27 mouse cellular contexts compared by ENCODE assay signal in genomic region chr6:120099392-120099791, GRCm38 (mm10). TPM values are rescaled to one million over a fixed set of nuclear protein-coding genes. Genes with fewer than 3 reads are reported as not detected.
DNase-seq lines count a peak whose midpoint lies in the region; ATAC-seq and TF ChIP-seq lines count a peak whose summit lies in the region.
"Had no signal": no experiment of that assay in that cellular context is flagged by ENCODE, and none has a peak within 500 bp of the region (broad histone marks: within the 10 kb centered on the region; RNA-seq: fewer than 3 reads in every experiment).

No protein-coding gene starts in this region.

- 43% methylated on average over 5 of the region's 5 CpGs for WGBS in forebrain, postnatal 0 days
- 59% methylated on average over 5 of the region's 5 CpGs for WGBS in forebrain, embryonic 15.5 days

- intact Hi-C loops in left cerebral cortex, postnatal 36 days (cut with DNase I): no loop called here

- no peaks in the 10 kb centered on the region for H3K27me3 ChIP-seq in forebrain, postnatal 0 days (ENCODE audit: insufficient read depth, low read length)
- no peaks in the 10 kb centered on the region for H3K27me3 ChIP-seq in forebrain, embryonic 15.5 days
- H3K27me3 ChIP-seq: embryonic facial prominence, embryonic 15.5 days; limb, embryonic 15.5 days; liver, embryonic 15.5 days; megakaryocyte, embryonic 14.5 days; neural tube, embryonic 13.5 days had no signal

- peak; percentile 83 for ATAC-seq in forebrain, postnatal 0 days
- ATAC-seq in forebrain, embryonic 15.5 days (replicated peaks): no peak

- TF ChIP-seq CTCF in forebrain, postnatal 0 days (IDR thresholded peaks at IDR 0.05; ENCODE audit: low read depth): no peak
- TF ChIP-seq CTCF in layer of hippocampus, adult 2 months (conservative IDR thresholded peaks at IDR 0.05): no peak

- no peak overlapping the region for H3K4me2 ChIP-seq in forebrain, postnatal 0 days (ENCODE audit: low read depth)
- no peak overlapping the region for H3K4me2 ChIP-seq in forebrain, embryonic 15.5 days (replicated peaks)
- H3K4me2 ChIP-seq: embryonic facial prominence, embryonic 15.5 days; heart, embryonic 11.5 days; limb, embryonic 15.5 days; liver, embryonic 15.5 days; neural tube, embryonic 13.5 days had no signal

- no peaks in the 10 kb centered on the region for H3K36me3 ChIP-seq in forebrain, postnatal 0 days (ENCODE audit: insufficient read depth)
- H3K36me3 ChIP-seq in forebrain, embryonic 15.5 days: no peaks in the 10 kb centered on the region
- H3K36me3 ChIP-seq: embryonic facial prominence, embryonic 15.5 days; forebrain, embryonic 10.5 days; limb, embryonic 15.5 days; liver, embryonic 15.5 days; neural tube, embryonic 13.5 days had no signal

- no peak overlapping the region for H3K9ac ChIP-seq in forebrain, postnatal 0 days
- no peak overlapping the region for H3K9ac ChIP-seq in forebrain, embryonic 15.5 days (replicated peaks)
- H3K9ac ChIP-seq: embryonic facial prominence, embryonic 15.5 days; limb, embryonic 15.5 days; liver, embryonic 15.5 days; neural tube, embryonic 13.5 days had no signal

- no peaks in the 10 kb centered on the region for H3K9me3 ChIP-seq in forebrain, postnatal 0 days (ENCODE audit: low read length)
- H3K9me3 ChIP-seq in forebrain, embryonic 15.5 days: no peaks in the 10 kb centered on the region
- H3K9me3 ChIP-seq: embryonic facial prominence, embryonic 15.5 days; forebrain, embryonic 10.5 days; limb, embryonic 15.5 days; liver, embryonic 15.5 days; megakaryocyte, embryonic 14.5 days; neural tube, embryonic 13.5 days had no signal

- no peaks in the 10 kb centered on the region for H3K4me1 ChIP-seq in forebrain, postnatal 0 days (ENCODE audit: insufficient read depth)
- no peaks in the 10 kb centered on the region for H3K4me1 ChIP-seq in forebrain, embryonic 15.5 days
- H3K4me1 ChIP-seq: embryonic facial prominence, embryonic 15.5 days; forebrain, embryonic 10.5 days; limb, embryonic 15.5 days; neural tube, embryonic 13.5 days had no signal

- peak overlapping the region; percentile 70; the same call in 1 of the 2 replicates for H3K27ac ChIP-seq in forebrain, postnatal 0 days (ENCODE audit: low read depth, low read length)
- no peak overlapping the region for H3K27ac ChIP-seq in forebrain, embryonic 15.5 days (replicated peaks)
- H3K27ac ChIP-seq in layer of hippocampus, adult 2 months: 0 out of 2 replicates have a peak overlapping the region, but pooled peaks have one; percentile 18
- H3K27ac ChIP-seq: embryonic facial prominence, embryonic 15.5 days; forebrain, embryonic 10.5 days; limb, embryonic 15.5 days; liver, embryonic 15.5 days; neural tube, embryonic 13.5 days had no signal

- H3K4me3 ChIP-seq in forebrain, postnatal 0 days (ENCODE audit: low read depth, low read length): no peak overlapping the region
- H3K4me3 ChIP-seq in forebrain, embryonic 15.5 days: no peak overlapping the region
- H3K4me3 ChIP-seq in layer of hippocampus, adult 2 months: no peak overlapping the region
- H3K4me3 ChIP-seq: embryonic facial prominence, embryonic 15.5 days; forebrain, embryonic 10.5 days; limb, embryonic 15.5 days; liver, embryonic 15.5 days; megakaryocyte, embryonic 14.5 days; neural tube, embryonic 13.5 days had no signal

- DNase-seq in forebrain, postnatal 0 days: peak; percentile 40
- DNase-seq in layer of hippocampus, adult 2 months (ENCODE audit: low spot score in 2 of 2): peak; percentile 15 to 51
- no peak for DNase-seq in layer of hippocampus, postnatal 10 days (ENCODE audit: low spot score in 2 of 2)
- peak; percentile 38 to 63 for DNase-seq in right cerebral cortex, postnatal 10 days (ENCODE audit: low spot score in 2 of 2)
- no peak for DNase-seq in right cerebral cortex, postnatal 25 days
- peak; percentile 31 to 40 for DNase-seq in left cerebral cortex, postnatal 36 days (ENCODE audit: low spot score in 2 of 2)
- DNase-seq in cerebellum, adult 8-10 months: no peak
- DNase-seq: adrenal gland, adult 8-10 months; cerebellum, adult 11 months; cerebellum, postnatal 14 days; heart, postnatal 10 days; kidney, adult 2 months; midbrain, embryonic 14.5 days; thymus, postnatal 14 days had no signal

RNA-seq across cellular contexts. Expression of gene Ninj2, which starts 6.2 kb away (rescaled TPM):
- not detected in 2 replicates for total RNA-seq in forebrain, postnatal 0 days (2014; rRNA removed)
- 0.24 TPM in 1 of 2 replicates, not detected in the other for polyA plus RNA-seq in forebrain, postnatal 0 days (2015; fragmentation: Nextera tagmentation; extraction: Ambion mirVana)
- not detected in 2 replicates for polyA plus RNA-seq in forebrain, embryonic 15.5 days (2015; fragmentation: Nextera tagmentation; extraction: Ambion mirVana)
- under 1 TPM; 0.74 to 0.91 TPM for total RNA-seq in layer of hippocampus, adult 2 months (2021)
- total RNA-seq in layer of hippocampus, postnatal 10 days (2021): under 1 TPM in 1 of 2 experiments, not detected in 1; 0.56 TPM
- 1 to 10 TPM in 1 of 2 experiments, under 1 TPM in 1; 0.66 to 1.8 TPM for total RNA-seq in left cerebral cortex, postnatal 36 days (2021)
- total RNA-seq: adrenal gland, adult 8-10 months; gastrocnemius, adult 18-20 months; gastrocnemius, postnatal 4 days; heart, postnatal 10 days had no signal
- polyA plus RNA-seq: embryonic facial prominence, embryonic 15.5 days; forebrain, embryonic 10.5 days; heart, embryonic 11.5 days; hindbrain, embryonic 11.5 days; kidney, adult 2 months; large intestine, adult 2 months; midbrain, embryonic 14.5 days; neural tube, embryonic 13.5 days; stomach, embryonic 16.5 days had no signal

Comparison
In these comparisons a context has a peak if more than half of its experiments do, and no peak if none do; other contexts are left out.
1. DNase-seq: peak in forebrain, postnatal 0 days (single experiment), layer of hippocampus, adult 2 months (2 of 2), right cerebral cortex, postnatal 10 days (2 of 2) and left cerebral cortex, postnatal 36 days (2 of 2); none in layer of hippocampus, postnatal 10 days (0 of 2), right cerebral cortex, postnatal 25 days (single experiment) and cerebellum, adult 8-10 months (single experiment).